Mouse (Mus musculus) telencephalon, adult 2 months (tissue): ENCODE measurements around the gene D630023F18Rik.

Experiments used
- DNase-seq: peaks from one replicate; pipeline ENCODE4 v3.0.0-alpha.2; 2011; ENCODE audit warnings: low read depth, low spot score

Gene D630023F18Rik

GRCm38 (mm10) chr1:65112031-65112806 is 10.8 kb downstream of the D630023F18Rik start:
- peak; percentile 74 for DNase-seq

DNA sequence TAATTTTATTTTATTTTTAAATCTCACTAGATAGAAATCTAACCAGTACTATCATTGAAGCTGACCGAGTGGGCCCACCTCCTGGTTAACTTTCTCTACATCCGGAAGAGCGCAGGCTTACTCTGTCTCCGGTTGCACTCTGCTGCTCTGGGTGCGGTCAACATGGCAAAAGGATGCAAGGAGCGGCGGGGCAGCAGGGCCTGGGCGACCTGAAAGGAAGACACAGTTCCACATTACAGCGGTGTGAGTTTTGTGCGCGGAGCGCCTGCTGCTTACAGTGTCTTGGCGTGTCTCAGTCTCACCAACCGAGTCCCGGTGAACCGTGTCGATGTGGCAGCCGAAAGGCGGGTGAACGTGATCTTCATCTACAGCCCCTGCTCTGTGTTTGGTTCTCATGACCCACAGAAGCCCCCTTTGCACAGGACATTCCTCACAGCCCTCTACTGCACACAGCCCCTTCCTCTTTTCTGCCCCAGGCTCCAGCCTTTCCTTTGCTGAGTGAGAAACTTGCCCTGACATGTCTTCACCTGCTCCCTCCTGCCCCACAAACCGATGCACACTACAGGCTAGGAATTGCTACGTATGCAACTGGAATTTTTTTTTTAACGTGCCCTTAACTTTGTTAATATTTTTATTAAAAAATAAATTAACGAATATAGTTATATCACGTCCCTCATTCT is 13.1 kb downstream of the D630023F18Rik start:
- DNase-seq, result no peak

- no peak for DNase-seq
These were observed 13.8 kb downstream of the D630023F18Rik start for GRCm38 (mm10) chr1:65109196-65109595.

DNA sequence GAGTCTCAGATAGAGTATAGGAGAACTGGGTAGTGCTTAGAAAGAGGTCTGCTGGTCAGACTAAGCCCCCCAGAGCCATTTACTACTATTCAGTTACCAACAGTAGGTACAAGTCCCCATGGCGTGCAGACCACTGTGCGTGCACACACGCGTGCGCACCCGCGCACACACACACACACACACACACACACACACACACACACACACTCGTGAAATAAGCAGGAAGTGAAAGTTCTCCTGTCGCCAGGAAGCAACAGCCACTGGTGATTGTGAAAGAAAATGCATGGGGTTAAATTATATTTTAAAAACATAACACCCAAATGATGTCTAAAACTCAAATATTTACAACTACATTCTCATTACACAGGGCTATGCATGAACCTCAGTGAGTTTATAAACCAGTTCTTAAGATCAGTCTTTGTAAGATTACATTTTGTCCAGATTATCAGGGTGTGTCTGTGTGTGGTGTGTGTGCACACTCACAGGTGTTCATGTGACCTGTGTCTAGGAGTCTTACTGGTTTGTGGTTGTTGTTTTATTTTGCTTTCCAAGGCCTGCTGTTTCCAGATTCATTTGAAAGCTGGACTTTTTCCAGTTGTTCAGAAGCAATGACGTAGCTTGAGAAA is 15.2 kb downstream of the D630023F18Rik start:
- DNase-seq, result no peak

DNA sequence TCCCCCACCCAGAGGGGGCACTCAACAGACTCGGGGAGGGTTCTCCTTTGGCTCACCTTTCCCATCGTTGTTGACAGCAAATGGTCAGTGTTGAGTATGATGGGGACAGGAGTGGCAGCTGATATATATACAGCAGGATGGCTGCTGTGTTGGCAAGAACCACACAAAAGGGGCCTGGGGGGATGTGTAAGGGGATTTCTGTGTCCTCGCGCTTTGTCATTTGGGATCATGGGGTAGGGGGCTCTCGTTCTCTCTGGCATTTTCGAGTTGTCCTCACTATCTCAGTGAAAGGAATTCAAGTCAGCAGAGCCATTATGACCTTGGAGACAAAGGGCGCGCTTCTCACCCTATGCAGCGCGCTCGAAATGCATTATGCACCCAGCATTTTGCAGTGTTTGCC is 19.7 kb downstream of the D630023F18Rik start, which contains the start of gene Cryga:
Cryga (minus strand) TSS at position 101 of the 400 bp plus-strand sequence.
- no peak for DNase-seq

GRCm38 (mm10) chr1:65096953-65097352 is 26.1 kb downstream of the D630023F18Rik start:
- DNase-seq, result no peak

- peak; percentile 9 for DNase-seq
These were observed 31.4 kb downstream of the D630023F18Rik start for GRCm38 (mm10) chr1:65091566-65091965.

DNA sequence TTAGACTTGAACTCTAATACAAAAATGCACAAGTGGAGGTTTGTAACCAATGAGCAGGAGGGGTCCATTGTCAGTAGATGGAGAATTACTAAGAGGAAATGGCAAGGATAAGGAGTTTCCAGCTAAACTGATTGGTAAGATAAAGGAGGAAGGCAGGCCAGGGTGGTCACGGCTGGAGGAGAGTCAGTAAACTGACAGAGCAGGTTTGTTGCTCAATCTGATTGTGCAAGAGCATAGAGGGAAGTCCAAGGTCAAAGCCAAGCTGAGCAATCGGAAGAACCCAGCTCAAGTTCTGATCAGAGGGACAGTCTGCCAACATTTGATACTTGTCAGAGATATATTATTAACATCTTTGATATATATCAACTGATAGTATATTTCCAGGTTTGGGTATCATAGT is 32.6 kb downstream of the D630023F18Rik start:
- no peak for DNase-seq

- no peak for DNase-seq
These were observed 34.3 kb downstream of the D630023F18Rik start for GRCm38 (mm10) chr1:65088567-65089356.

DNA sequence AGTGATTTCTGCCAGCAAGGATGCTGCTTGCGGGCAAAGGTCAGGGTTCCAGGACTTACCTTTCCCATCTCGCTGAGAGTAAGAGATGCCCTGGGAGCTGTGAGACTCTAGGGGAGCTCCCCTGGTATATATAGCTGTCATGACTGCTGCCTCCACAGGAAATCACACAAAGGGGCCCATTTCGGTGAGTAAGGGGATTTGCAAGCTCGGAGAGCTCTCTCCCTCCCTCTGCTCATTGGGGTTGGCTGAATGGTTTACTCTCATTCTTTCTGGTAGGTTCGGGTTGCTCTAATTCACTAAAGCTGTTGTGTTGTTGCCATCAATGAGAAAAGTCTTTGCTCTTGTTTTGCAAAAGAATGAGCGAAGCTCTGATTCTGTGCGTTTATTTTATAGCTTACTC is 40.8 kb downstream of the D630023F18Rik start, which contains the start of gene Crygb:
Crygb (minus strand) TSS at position 101 of the 400 bp plus-strand sequence.
- DNase-seq, result no peak

- DNase-seq, result no peak
These were observed 47.4 kb downstream of the D630023F18Rik start for GRCm38 (mm10) chr1:65075607-65076006.

DNA sequence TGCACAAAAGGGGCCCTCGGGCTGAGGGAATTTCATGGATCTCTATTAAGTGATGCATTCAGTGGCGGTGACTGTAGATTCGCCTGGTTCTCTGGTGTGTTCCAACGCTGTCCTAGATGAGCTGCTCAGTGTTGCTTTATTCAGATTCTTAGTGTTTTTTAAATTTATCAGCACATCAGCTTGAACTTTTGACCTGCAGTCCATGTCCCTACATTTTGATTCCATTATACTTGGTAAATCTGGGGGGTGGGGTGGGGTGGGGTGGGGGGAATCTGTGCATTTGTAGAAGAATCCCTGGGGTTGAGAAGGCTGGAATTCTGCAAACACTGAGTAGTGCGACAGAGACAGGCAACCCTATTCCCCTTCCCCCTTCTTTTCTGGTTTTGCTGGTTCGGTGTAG is 49.4 kb downstream of the D630023F18Rik start, which contains the start of gene Crygc:
Crygc (minus strand) TSS at position 101 of the 400 bp plus-strand sequence.
- DNase-seq, result no peak

GRCm38 (mm10) chr1:65067842-65068241 is 55.2 kb downstream of the D630023F18Rik start:
- DNase-seq, result no peak

GRCm38 (mm10) chr1:65064201-65064600 is 58.8 kb downstream of the D630023F18Rik start:
- no peak for DNase-seq

- no peak for DNase-seq
These were observed 59.7 kb downstream of the D630023F18Rik start, which contains the start of gene Crygd for GRCm38 (mm10) chr1:65063352-65063751. Gene Crygd (minus strand): TSS chr1:65063452.
